Mouse (Mus musculus) heart, adult 11 months (tissue): ENCODE measurements at regions not wholly inside any gene's neighbourhood (a gene's known extent, or its start where the extent isn't known, plus 50 kb on each side); places are given as distances from the start of the nearest gene placed in this dataset.

Experiments used
- DNase-seq: peaks from one replicate; pipeline ENCODE4 v3.0.0; 2022

DNA sequence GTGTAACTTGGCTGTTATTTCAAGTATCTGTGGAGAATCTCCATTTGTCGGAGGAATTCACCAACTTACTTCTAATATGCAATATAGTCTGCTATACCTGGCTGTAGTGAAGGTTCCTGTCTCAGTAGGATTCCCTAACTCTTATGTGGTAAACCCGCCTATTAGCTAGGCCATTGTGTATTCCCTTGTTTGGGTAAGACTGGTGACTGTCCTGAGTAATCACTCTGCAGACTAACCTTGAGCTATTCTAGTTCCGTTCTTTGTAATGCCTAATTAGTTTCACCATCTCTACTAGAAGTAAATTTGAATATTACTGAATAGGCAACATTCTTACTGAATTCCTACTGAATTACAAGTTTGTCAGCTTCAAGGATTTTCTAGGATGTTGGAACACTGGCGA, 1380.8 kb upstream of the 1700008P02Rik start:
- no peak for DNase-seq

DNA sequence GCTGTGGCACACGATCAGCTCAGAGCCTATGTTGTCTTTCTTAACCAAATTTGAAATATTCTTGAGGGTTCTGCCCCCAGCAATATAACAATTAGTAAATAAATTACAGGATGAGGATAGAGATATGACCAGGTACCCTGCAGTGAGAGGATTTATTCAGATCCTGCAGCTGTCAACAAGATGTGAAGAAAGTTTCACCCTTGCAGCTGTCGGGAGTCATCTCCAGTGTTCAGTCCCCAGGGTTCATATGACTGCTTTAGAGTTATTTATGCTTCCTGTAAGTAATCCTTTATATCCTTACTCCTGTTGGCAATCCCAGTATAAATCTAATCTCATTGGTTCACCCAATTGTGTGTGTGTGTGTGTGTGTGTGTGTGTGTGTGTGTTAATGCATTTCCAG, 1372.1 kb upstream of the 1700008P02Rik start:
- DNase-seq: no peak

DNA sequence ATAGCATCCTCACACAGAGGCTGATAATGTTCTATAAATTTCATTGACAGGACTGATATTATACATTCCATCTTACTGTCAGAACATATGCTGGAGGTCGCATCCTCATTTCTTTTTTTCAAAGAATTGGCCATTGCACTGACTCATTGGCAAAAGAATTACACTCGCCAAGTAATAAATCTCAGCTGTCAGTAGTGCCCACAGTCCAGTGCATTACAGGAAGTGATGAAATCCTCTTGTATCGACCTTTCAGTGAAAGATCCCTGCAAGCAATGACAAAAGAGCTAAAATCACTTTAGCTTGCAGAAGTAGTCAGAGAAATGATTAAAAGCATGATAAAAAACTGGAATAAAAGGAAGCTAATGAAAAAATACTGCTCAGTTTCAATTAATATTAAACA, 1353.0 kb upstream of the 1700008P02Rik start:
- no peak for DNase-seq

DNA sequence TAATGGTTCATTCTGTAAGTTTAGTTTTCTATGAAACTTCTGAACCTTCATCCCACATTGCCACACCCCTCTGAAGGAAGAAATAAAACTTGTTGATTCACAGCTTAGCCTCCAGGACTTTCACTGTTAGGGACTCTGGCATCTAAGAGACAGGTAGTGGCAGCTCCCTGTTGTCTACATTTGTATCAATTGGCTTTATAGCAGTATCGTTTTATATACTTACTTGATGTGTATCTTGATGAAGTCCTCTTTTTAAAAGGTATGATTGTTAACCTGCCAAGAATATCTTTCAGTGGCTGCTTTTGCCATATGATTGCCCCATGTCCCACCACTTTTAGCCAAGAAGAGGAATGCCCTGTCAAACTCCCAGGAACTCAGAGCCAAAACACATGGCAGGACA, 1333.7 kb upstream of the 1700008P02Rik start:
- no peak for DNase-seq

DNA sequence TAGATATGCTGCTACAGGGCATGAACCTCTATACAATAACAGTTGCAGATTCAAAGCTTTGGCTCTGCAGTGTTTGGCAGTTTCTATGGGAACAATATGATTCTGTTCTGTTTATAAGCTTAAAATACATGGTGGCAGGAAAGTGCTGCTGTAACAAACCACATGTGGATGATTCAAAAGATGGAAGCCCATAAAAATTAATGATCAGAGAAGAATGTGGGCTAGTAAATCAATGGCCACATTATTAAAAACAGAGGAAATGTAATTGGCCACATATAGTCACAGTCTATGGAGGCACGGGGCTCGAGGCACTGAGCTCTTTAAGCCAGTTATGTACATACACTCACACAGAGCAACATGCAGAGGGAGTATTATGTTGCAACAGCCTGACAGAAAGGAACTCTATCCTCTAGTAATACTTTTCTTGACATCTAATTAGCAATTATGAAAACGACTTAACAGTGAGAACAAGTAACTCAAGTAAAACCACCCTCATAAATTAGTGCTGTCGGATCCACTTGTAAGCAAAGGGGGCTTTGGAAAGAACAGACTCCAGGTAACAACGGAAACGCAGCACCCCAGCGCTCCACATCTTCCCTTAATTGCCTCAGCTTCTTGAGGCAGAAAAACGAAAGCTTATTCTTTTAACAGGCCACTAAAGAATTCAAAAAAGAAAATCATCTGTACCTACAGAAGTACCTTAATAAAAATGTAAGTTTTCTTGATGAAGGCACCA, 1323.6 kb upstream of the 1700008P02Rik start:
- DNase-seq: no peak
